Mouse (Mus musculus): ENCODE measurements around the gene Abca16.
A peak's percentile ranks its signal among the peaks of the same experiment; 100 is the strongest.

Abca16 gene

GRCm38 (mm10) chr7:120409447-120409846, at the start of gene Abca16:
Gene Abca16 (plus strand): TSS chr7:120409647.
- DNase-seq = no peak

- no peak for DNase-seq
These were observed 48.3 kb upstream of the Abca16 start for GRCm38 (mm10) chr7:120361159-120361558.

GRCm38 (mm10) chr7:120412391-120412790, 2.9 kb downstream of the Abca16 start:
- DNase-seq = no peak

- no peak for DNase-seq
These were observed 17.2 kb downstream of the Abca16 start for GRCm38 (mm10) chr7:120426625-120427024.

- DNase-seq = no peak
These were observed 22.0 kb downstream of the Abca16 start for GRCm38 (mm10) chr7:120431464-120431863.

GRCm38 (mm10) chr7:120503891-120504662, 94.6 kb downstream of the Abca16 start:
- no peak for DNase-seq

GRCm38 (mm10) chr7:120504663-120504979, 95.2 kb downstream of the Abca16 start:
- no peak for DNase-seq

- DNase-seq = no peak
These were observed 125.4 kb downstream of the Abca16 start for GRCm38 (mm10) chr7:120534805-120535204.

- DNase-seq = peak; percentile 6
These were observed 143.2 kb downstream of the Abca16 start for GRCm38 (mm10) chr7:120552479-120553180.

GRCm38 (mm10) chr7:120553181-120553551, 143.7 kb downstream of the Abca16 start:
- DNase-seq = no peak

GRCm38 (mm10) chr7:120567366-120567765, 157.9 kb downstream of the Abca16 start:
- DNase-seq = no peak

GRCm38 (mm10) chr7:120576520-120576919, 167.1 kb downstream of the Abca16 start:
- DNase-seq = no peak
